Mouse (Mus musculus): ENCODE measurements around the gene Kif3b. TPM values are rescaled to one million over a fixed set of nuclear protein-coding genes. Genes with fewer than 3 reads are reported as not detected.
"Not testable (repeated sequence)": the region's sequence is repeated elsewhere in the genome, so short reads cannot be mapped to it uniquely, and the experiment has no call there.

Kif3b gene
- polyA plus RNA-seq, 2 experiments = 1.8 to 2.5 TPM

DNA sequence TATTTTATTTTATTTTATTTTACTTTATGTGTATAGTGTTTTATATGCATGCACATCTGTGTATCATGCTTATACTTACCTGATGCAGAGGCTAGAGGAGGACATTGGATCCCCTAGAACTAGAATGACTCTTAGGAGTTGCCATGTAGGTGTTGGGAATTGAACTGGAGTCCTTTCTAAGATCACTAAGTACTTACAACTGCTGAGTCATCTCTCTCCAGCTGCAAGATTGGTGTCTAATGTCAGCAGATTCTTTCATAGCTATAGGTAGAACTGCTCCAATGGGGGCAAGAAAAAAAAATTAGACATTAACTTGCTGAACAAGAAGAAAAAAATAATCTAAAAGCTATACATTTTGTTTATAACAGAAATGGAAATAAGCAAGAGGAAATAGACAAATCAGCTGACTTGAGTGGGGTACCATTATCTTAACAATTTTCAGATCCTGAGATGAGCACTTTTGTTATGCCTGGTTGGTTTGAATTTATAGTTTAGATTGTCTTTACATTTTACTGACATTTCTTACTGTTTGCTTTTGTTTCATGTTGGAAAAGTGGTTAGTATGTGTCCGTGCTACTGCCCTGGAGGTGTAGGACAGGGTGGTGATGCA lies 70.0 kb downstream of the Kif3b start:
- WGBS (ENCODE audit: insufficient replicate concordance) = 83% methylated on average over 1 of the region's 1 CpGs
- ATAC-seq (ENCODE audit: insufficient read depth) = no peak
- Histone ChIP-seq H3K4me2 (ENCODE audit: low read depth) (no peak overlapping the region), H3K36me3 (replicated peaks; ENCODE audit: control insufficient read depth, insufficient read depth, low read depth) (peaks cover 46% of the 10 kb centered on the region), H3K27me3 (ENCODE audit: control insufficient read depth, insufficient read depth, low read length) (no peaks in the 10 kb centered on the region), H3K9me3 (ENCODE audit: control insufficient read depth, low read length) (no peaks in the 10 kb centered on the region), H3K4me3 (ENCODE audit: insufficient read depth in 1 of 2, low read depth in 2 of 2, low read length in 2 of 2) (no peak overlapping the region), H3K9ac (replicated peaks) (no peak overlapping the region), H3K4me1 (replicated peaks; ENCODE audit: control insufficient read depth in 2 of 2, insufficient read depth in 2 of 2, low read length in 1 of 2) (no peaks in the 10 kb centered on the region; a peak in 1 of 4 replicates), H3K27ac (no peak overlapping the region)
- TF ChIP-seq CTCF (IDR thresholded peaks at IDR 0.05; ENCODE audit: low read depth) (no peak), EP300 (IDR thresholded peaks at IDR 0.05; ENCODE audit: low read depth) (no peak)
- DNase-seq (ENCODE audit: low read depth in 3 of 3, low spot score in 3 of 3) = no peak

DNA sequence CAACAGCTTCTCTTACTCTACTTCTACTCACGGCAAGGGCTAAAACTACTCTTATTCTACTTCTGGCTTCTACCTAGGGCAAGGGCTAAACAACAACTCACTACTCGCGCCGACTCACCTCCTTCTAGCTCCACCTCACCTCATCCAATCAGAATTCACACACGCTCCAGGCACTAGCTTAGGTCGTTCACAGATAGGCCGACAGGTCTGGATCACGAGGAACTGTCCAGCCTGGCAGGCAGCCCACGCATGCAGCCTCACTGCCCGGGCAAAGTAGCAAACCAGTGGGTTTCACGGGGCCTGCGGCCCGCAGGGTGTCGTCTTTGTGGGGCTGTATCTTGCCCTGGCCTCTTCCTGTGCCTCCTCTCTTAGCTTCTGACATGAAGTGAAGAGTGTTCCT lies 73.3 kb downstream of the Kif3b start:
- H3K9me3 ChIP-seq (ENCODE audit: control insufficient read depth, low read length); H3K4me1 ChIP-seq (replicated peaks; ENCODE audit: control insufficient read depth in 2 of 2, insufficient read depth in 2 of 2, low read length in 1 of 2); H3K4me3 ChIP-seq (ENCODE audit: insufficient read depth in 1 of 2, low read depth in 2 of 2, low read length in 2 of 2); DNase-seq (ENCODE audit: low read depth in 3 of 3, low spot score in 3 of 3); H3K9ac ChIP-seq (replicated peaks); H3K27me3 ChIP-seq (ENCODE audit: control insufficient read depth, insufficient read depth, low read length); H3K27ac ChIP-seq; H3K4me2 ChIP-seq (ENCODE audit: low read depth); ATAC-seq (ENCODE audit: insufficient read depth): not testable (repeated sequence)
- peaks cover 43% of the 10 kb centered on the region for H3K36me3 ChIP-seq (replicated peaks; ENCODE audit: control insufficient read depth, insufficient read depth, low read depth)
- whole genome bisulfite sequencing (ENCODE audit: insufficient replicate concordance) = 82% methylated on average over 14 of the region's 14 CpGs

DNA sequence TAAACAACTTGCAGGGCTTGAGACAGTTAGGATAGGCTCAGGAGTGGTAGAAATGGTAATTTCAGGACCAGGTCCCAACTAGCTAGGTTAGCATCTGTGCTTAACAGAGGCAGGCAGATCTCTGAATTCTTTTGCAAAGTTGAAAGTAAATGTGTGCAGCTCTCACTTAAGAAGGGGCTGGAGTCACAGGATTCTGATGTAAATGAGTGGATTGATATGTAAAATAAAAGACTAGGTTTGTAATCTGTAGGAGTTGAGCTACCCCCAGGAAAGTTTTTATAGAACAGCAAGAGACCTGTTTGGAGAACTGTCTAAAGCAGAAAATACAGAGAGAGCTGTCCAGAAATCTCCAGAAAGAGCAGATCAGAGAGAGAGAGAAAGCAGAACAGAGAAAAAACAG lies 79.7 kb downstream of the Kif3b start:
- Histone ChIP-seq H3K4me3 (ENCODE audit: insufficient read depth in 1 of 2, low read depth in 2 of 2, low read length in 2 of 2) (no peak overlapping the region), H3K4me2 (ENCODE audit: low read depth) (no peak overlapping the region), H3K27ac (no peak overlapping the region), H3K4me1 (replicated peaks; ENCODE audit: control insufficient read depth in 2 of 2, insufficient read depth in 2 of 2, low read length in 1 of 2) (no peaks in the 10 kb centered on the region), H3K27me3 (ENCODE audit: control insufficient read depth, insufficient read depth, low read length) (no peaks in the 10 kb centered on the region), H3K9me3 (ENCODE audit: control insufficient read depth, low read length) (no peaks in the 10 kb centered on the region), H3K36me3 (replicated peaks; ENCODE audit: control insufficient read depth, insufficient read depth, low read depth) (peaks cover 22% of the 10 kb centered on the region), H3K9ac (replicated peaks) (no peak overlapping the region)
- ATAC-seq (ENCODE audit: insufficient read depth) (no peak), DNase-seq (ENCODE audit: low read depth in 3 of 3, low spot score in 3 of 3) (no peak)
- no peak for TF ChIP-seq CTCF (IDR thresholded peaks at IDR 0.05; ENCODE audit: low read depth)
- TF ChIP-seq EP300 (IDR thresholded peaks at IDR 0.05; ENCODE audit: low read depth) = no peak

DNA sequence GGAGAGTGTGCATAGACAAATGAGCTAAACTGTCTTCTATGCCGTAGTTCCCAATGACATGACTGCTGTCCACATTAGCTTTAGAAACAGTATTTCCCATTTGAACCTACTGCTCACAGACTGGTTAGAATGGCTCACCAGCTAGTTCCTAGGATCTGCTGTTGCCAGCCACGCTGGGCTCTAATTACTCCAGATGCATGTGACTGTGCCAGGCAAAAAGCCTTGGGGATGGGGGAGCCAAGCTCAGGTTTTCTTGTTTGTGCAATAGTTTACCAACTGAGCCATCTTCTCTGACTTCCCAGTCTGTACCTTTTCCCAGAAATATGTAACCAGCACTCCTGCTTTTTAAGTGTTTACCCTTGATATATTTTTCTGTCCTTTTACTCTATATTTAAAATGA lies 84.2 kb downstream of the Kif3b start:
- Histone ChIP-seq H3K4me1 (replicated peaks; ENCODE audit: control insufficient read depth in 2 of 2, insufficient read depth in 2 of 2, low read length in 1 of 2) (no peaks in the 10 kb centered on the region), H3K36me3 (replicated peaks; ENCODE audit: control insufficient read depth, insufficient read depth, low read depth) (peaks cover 10% of the 10 kb centered on the region), H3K4me2 (ENCODE audit: low read depth) (no peak overlapping the region), H3K9ac (replicated peaks) (no peak overlapping the region), H3K9me3 (ENCODE audit: control insufficient read depth, low read length) (no peaks in the 10 kb centered on the region), H3K27me3 (ENCODE audit: control insufficient read depth, insufficient read depth, low read length) (no peaks in the 10 kb centered on the region), H3K4me3 (ENCODE audit: insufficient read depth in 1 of 2, low read depth in 2 of 2, low read length in 2 of 2) (no peak overlapping the region), H3K27ac (no peak overlapping the region)
- WGBS (ENCODE audit: insufficient replicate concordance) = 83% methylated on average over 2 of the region's 2 CpGs
- TF ChIP-seq CTCF (IDR thresholded peaks at IDR 0.05; ENCODE audit: low read depth) (no peak), EP300 (IDR thresholded peaks at IDR 0.05; ENCODE audit: low read depth) (no peak)
- DNase-seq (ENCODE audit: low read depth in 3 of 3, low spot score in 3 of 3) (no peak), ATAC-seq (ENCODE audit: insufficient read depth) (no peak)

DNA sequence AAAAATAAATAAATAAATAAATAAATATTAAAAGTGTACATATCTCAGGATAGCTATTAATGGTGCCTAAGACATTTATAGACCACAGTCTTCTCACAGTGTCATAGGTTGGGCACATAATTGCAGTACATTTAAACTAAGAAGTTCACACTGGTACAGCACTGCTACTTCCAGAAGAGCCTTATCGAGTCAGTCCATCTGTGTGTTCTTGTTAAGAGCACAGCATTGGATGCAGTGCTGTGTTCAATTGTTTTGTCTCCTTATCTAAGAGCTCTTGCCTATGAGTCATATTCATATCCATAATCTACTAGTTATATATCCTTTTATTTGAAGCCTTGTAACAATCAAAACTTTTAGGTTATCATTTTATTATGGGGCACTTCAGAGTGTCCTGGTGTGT lies 89.3 kb downstream of the Kif3b start:
- Histone ChIP-seq H3K27ac (no peak overlapping the region), H3K27me3 (ENCODE audit: control insufficient read depth, insufficient read depth, low read length) (no peaks in the 10 kb centered on the region), H3K4me3 (ENCODE audit: insufficient read depth in 1 of 2, low read depth in 2 of 2, low read length in 2 of 2) (no peak overlapping the region), H3K36me3 (replicated peaks; ENCODE audit: control insufficient read depth, insufficient read depth, low read depth) (peaks cover 25% of the 10 kb centered on the region), H3K4me1 (replicated peaks; ENCODE audit: control insufficient read depth in 2 of 2, insufficient read depth in 2 of 2, low read length in 1 of 2) (no peaks in the 10 kb centered on the region), H3K9me3 (ENCODE audit: control insufficient read depth, low read length) (no peaks in the 10 kb centered on the region), H3K9ac (replicated peaks) (no peak overlapping the region), H3K4me2 (ENCODE audit: low read depth) (no peak overlapping the region)
- TF ChIP-seq EP300 (IDR thresholded peaks at IDR 0.05; ENCODE audit: low read depth) (no peak), CTCF (IDR thresholded peaks at IDR 0.05; ENCODE audit: low read depth) (no peak)
- ATAC-seq (ENCODE audit: insufficient read depth) (no peak; the same call in 1 of the 2 replicates), DNase-seq (ENCODE audit: low read depth in 3 of 3, low spot score in 3 of 3) (no peak)
- 66% methylated on average over 1 of the region's 1 CpGs for WGBS (ENCODE audit: insufficient replicate concordance)

Other genes with a start within 250 kb of the Kif3b start
- 2.1 and 2.2 TPM in 2 replicates for gene Ccm2l, start 225.5 kb upstream of the Kif3b start, polyA plus RNA-seq (2012; rRNA removed)
- gene Ccm2l, start 225.5 kb upstream of the Kif3b start, polyA plus RNA-seq (2014; fragmentation: Nextera tagmentation; extraction: Ambion mirVana) = 0.71 and 0.81 TPM in 2 replicates
- 5.9 and 6.0 TPM in 2 replicates for gene Hck, start 182.9 kb upstream of the Kif3b start, polyA plus RNA-seq (2012; rRNA removed)
- gene Hck, start 182.9 kb upstream of the Kif3b start, polyA plus RNA-seq (2014; fragmentation: Nextera tagmentation; extraction: Ambion mirVana) = 6.9 and 7.8 TPM in 2 replicates
- gene Tm9sf4, start 130.1 kb upstream of the Kif3b start, polyA plus RNA-seq (2012; rRNA removed) = 13.0 TPM in 2 replicates
- 23.7 and 32.4 TPM in 2 replicates for gene Tm9sf4, start 130.1 kb upstream of the Kif3b start, polyA plus RNA-seq (2014; fragmentation: Nextera tagmentation; extraction: Ambion mirVana)
- gene Tspyl3, start 66.0 kb upstream of the Kif3b start, polyA plus RNA-seq (2012; rRNA removed) = 2.1 and 2.3 TPM in 2 replicates
- gene Tspyl3, start 66.0 kb upstream of the Kif3b start, polyA plus RNA-seq (2014; fragmentation: Nextera tagmentation; extraction: Ambion mirVana) = 1.6 and 2.5 TPM in 2 replicates
- gene Plagl2, start 50.0 kb upstream of the Kif3b start, polyA plus RNA-seq (2012; rRNA removed) = 14.4 and 14.5 TPM in 2 replicates
- 23.9 and 27.0 TPM in 2 replicates for gene Plagl2, start 50.0 kb upstream of the Kif3b start, polyA plus RNA-seq (2014; fragmentation: Nextera tagmentation; extraction: Ambion mirVana)
- gene Pofut1, start 49.9 kb upstream of the Kif3b start, polyA plus RNA-seq (2012; rRNA removed) = 6.1 and 6.8 TPM in 2 replicates
- 3.2 and 3.7 TPM in 2 replicates for gene Pofut1, start 49.9 kb upstream of the Kif3b start, polyA plus RNA-seq (2014; fragmentation: Nextera tagmentation; extraction: Ambion mirVana)
- gene Asxl1, start 54.4 kb downstream of the Kif3b start, polyA plus RNA-seq (2012; rRNA removed) = 6.4 and 7.7 TPM in 2 replicates
- 6.4 and 6.5 TPM in 2 replicates for gene Asxl1, start 54.4 kb downstream of the Kif3b start, polyA plus RNA-seq (2014; fragmentation: Nextera tagmentation; extraction: Ambion mirVana)
- gene 4930404H24Rik, start 201.4 kb downstream of the Kif3b start, polyA plus RNA-seq (2012; rRNA removed) = not detected in 2 replicates
- not detected in 2 replicates for gene 4930404H24Rik, start 201.4 kb downstream of the Kif3b start, polyA plus RNA-seq (2014; fragmentation: Nextera tagmentation; extraction: Ambion mirVana)
- 5.7 and 6.0 TPM in 2 replicates for gene Nol4l, start 238.6 kb downstream of the Kif3b start, polyA plus RNA-seq (2012; rRNA removed)
- gene Nol4l, start 238.6 kb downstream of the Kif3b start, polyA plus RNA-seq (2014; fragmentation: Nextera tagmentation; extraction: Ambion mirVana) = 3.7 and 4.4 TPM in 2 replicates